Mouse (Mus musculus) adrenal gland, adult 2 months (tissue): ENCODE data around the gene Scn1b. TPM values are rescaled to one million over a fixed set of nuclear protein-coding genes. Genes with fewer than 3 reads are reported as not detected.

Source experiments
- DNase-seq: peaks from one replicate; pipeline ENCODE4 v3.0.0; 2021
- polyA plus RNA-seq: library from polyadenylated mRNA; depleted of rRNA; stranded (reverse); fragments of >200 nt; gene quantifications from 2 replicates; pipeline ENCODE4 v1.2.3, GENCODE M21; 2012; rRNA removed
- total RNA-seq, 2 experiments: library from RNA; stranded (reverse); gene quantifications; 2 replicates each; pipeline ENCODE4 v1.2.3; 2021

Scn1b gene
- total and polyA plus RNA-seq, 3 experiments = 10.8 to 30.5 (median 27.8) TPM

GRCm38 (mm10) chr7:31086175-31086755, 40.5 kb downstream of the Scn1b start:
- DNase-seq = no peak

- peak; percentile 56 for DNase-seq
Observed at GRCm38 (mm10) chr7:31085171-31085570, 41.6 kb downstream of the Scn1b start.

- no peak for DNase-seq
Observed at GRCm38 (mm10) chr7:31084140-31084539, 42.7 kb downstream of the Scn1b start.

DNA sequence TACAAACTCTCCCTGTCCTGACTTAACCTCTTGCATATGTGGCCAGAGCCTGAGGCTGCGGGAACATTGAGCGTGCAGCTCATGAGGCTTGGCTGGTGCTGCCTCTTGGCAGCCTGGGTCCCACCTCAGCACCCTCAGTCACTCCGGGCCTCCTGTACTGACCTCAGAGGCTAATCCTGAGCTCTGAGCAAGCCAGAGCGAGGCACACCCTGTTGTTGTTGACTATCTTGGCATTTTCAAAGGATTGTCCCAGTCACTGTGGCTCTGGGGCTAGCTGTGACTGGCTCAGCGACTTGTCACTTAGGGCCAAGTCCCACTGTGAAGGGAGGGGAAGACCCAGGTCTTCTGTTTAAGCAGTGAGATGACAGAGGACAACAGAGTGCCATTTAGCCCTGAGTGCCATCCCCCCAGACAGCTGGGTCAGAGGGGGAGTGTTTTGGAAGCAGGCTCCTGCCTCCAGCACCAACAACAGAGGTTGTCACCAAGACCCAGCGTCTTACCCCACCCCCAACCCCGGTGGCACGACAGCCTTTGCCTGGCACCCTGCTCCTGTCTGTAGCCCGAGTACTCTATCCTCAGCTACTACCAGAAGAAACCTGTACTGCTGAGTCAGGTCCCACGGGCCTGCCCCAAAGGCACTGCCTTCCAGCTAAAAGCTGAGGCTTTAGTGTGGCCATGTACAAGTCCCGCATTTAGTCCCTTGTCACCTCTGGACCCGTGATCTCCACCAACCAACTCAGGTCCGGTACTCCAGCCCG, 43.8 kb downstream of the Scn1b start:
- DNase-seq = peak; percentile 51

DNA sequence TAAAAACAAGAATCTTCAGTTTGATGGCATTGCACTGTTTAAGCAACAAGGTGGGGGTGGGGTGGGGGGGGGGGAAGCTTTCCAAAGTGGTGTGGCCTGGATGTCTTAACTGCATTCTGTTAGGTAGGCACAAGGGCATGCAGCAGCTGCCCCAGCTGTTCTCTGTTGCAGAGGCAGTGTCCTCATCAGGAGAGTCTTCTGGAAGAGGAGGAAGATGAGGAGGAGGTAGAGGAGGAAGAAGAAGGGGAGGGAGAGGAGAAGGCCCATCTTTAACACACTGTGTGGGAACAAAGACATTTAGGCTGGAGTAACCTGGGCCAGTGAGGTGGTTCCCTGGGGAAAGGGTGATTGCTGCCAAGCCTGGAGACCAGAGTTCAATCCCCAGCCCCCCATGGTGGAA, 44.7 kb downstream of the Scn1b start:
- DNase-seq = no peak

- no peak for DNase-seq
Observed at GRCm38 (mm10) chr7:31081106-31081505, 45.7 kb downstream of the Scn1b start.

DNA sequence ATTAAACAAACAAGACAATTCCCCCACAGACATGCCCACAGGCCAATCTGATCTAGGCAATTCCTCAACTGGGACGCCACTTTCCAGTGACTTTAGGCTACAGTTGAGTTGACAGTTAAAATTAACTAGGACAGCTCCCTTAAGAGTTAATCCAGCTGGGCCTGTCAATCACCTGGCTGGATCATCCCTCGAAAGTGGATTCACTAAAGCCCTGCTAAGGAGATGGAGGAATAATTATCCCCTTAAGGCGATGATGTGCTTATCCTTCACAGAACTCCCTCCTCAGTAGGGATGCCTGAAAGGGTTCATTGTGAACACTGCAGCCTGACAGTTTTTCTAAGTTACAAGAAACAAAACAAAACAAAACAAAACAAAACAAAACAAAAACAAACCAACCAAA, 46.2 kb downstream of the Scn1b start:
- no peak for DNase-seq

- no peak for DNase-seq
Observed at GRCm38 (mm10) chr7:31079670-31080069, 47.1 kb downstream of the Scn1b start.

DNA sequence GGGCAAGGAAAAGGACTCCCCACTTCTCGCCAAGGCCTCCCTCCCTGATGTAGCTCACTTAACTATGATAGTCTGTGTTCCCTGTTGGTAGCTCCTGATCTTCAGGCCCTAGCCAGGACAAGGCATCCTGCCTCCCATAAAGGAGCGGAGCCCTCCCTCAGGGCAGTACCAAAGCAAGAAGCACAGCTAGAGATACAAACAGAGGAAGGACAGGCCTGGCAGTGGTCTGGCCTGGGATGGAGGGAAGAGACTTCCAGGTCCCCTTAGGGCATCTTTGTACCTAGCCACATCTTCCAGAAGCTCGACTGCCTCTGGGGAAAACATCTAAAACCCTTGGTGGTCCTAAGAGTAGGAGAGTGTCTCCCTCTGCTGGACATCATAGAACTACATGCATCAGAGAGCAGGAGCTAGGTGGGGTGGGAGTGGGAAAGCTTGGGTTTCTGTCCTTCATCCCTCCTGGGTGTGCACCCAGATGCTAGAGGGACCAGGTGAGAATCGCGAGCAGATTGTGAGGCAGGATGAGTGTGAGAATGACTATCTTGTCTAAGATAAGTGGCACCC, 48.8 kb downstream of the Scn1b start:
- DNase-seq = no peak

GRCm38 (mm10) chr7:31077470-31077869, 49.3 kb downstream of the Scn1b start:
- DNase-seq = no peak

GRCm38 (mm10) chr7:31076492-31076891, 50.3 kb downstream of the Scn1b start, which contains the start of gene Fxyd3:
Gene Fxyd3 (minus strand): TSS chr7:31076704.
- no peak for DNase-seq

DNA sequence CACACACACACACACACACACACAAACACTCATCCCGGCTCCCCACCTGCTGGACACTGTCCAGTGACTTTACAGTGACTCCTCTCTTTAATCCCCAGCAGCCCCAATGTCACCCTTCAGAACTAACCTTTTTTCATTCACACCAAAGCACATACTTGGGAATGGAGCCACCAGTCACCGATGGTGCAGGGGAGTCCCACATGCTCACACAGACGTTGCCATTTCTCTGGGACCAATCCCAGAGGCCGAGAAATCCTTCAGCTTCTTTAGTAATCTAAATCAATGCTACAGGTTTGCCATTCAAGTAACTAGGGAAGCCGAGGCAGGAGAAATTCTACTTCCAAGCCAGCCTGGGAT, 52.1 kb downstream of the Scn1b start:
- DNase-seq = no peak

DNA sequence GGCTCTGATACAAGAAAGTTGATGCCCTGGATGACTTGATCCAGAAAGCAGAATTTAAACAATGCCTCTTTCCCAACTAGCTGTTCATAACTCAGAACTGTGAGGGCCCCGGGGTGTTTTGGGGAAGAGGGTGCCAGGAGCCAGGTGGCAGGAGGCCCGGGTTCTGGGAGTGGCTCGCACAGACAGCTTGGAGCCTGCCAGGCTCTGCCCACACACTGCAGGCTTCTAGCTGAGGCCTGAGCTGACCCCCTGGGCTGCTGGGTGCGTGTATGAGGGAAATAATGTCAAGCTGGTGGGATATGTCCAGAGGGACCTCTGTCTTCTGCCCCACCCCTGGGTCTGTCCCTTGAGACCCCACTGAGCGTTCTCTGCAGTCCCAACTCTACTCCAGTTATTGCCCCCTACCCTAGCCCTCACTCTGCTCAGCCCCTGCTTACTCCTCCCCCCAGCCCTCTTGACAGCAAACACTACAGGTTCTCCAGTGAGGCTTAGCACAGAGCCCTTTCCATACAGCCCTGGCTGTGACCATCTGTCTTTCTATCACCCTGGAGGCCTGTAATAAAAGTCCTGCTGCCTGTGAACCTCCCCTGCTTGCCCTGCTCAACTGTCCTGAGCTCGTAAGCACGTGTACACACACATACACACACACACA, 52.6 kb downstream of the Scn1b start:
- peak; percentile 17 for DNase-seq

- DNase-seq = no peak
Observed at GRCm38 (mm10) chr7:31073546-31073945, 53.3 kb downstream of the Scn1b start.

GRCm38 (mm10) chr7:31072326-31072725, 54.5 kb downstream of the Scn1b start:
- no peak for DNase-seq

GRCm38 (mm10) chr7:31070324-31070723, 56.5 kb downstream of the Scn1b start:
- DNase-seq = no peak

GRCm38 (mm10) chr7:31069491-31069890, 57.3 kb downstream of the Scn1b start:
- DNase-seq = no peak

- DNase-seq = no peak
Observed at GRCm38 (mm10) chr7:31067836-31068235, 59.0 kb downstream of the Scn1b start.

Other genes starting within 250 kb of the Scn1b start
- gene Cd22, start 246.7 kb downstream of the Scn1b start, total RNA-seq = under 1 TPM; 0.40 to 0.97 TPM
- gene Cd22, start 246.7 kb downstream of the Scn1b start, polyA plus RNA-seq = 0.45 and 0.57 TPM in 2 replicates
- under 1 TPM; 0.48 to 0.63 TPM for gene Mag, start 212.1 kb downstream of the Scn1b start, total RNA-seq
- gene Mag, start 212.1 kb downstream of the Scn1b start, polyA plus RNA-seq = 0.80 and 0.99 TPM in 2 replicates
- gene Hamp2, start 202.3 kb downstream of the Scn1b start, total RNA-seq = 10 to 100 TPM in 1 of 2 experiments, not detected in 1; 16.6 TPM
- 2.6 and 17.4 TPM in 2 replicates for gene Hamp2, start 202.3 kb downstream of the Scn1b start, polyA plus RNA-seq
- gene Hamp, start 183.0 kb downstream of the Scn1b start, total RNA-seq = 10 to 100 TPM in 1 of 2 experiments, not detected in 1; 49.9 TPM
- gene Hamp, start 183.0 kb downstream of the Scn1b start, polyA plus RNA-seq = 63.2 and 115 TPM in 2 replicates
- 100 to 1,000 TPM; 146 to 166 TPM for gene Usf2, start 170.2 kb downstream of the Scn1b start, total RNA-seq
- gene Usf2, start 170.2 kb downstream of the Scn1b start, polyA plus RNA-seq = 376 and 393 TPM in 2 replicates
- gene Lsr, start 153.5 kb downstream of the Scn1b start, total RNA-seq = 10 to 100 TPM in 1 of 2 experiments, 1 to 10 TPM in 1; 9.2 to 13.7 TPM
- gene Lsr, start 153.5 kb downstream of the Scn1b start, polyA plus RNA-seq = 17.5 and 24.0 TPM in 2 replicates
- gene Fam187b, start 153.2 kb downstream of the Scn1b start, total RNA-seq = under 1 TPM; 0.37 to 0.59 TPM
- 0.18 and 0.38 TPM in 2 replicates for gene Fam187b, start 153.2 kb downstream of the Scn1b start, polyA plus RNA-seq
- 100 to 1,000 TPM in 1 of 2 experiments, 10 to 100 TPM in 1; 61.4 to 112 TPM for gene Fxyd5, start 84.5 kb downstream of the Scn1b start, total RNA-seq
- 51.0 and 53.5 TPM in 2 replicates for gene Fxyd5, start 84.5 kb downstream of the Scn1b start, polyA plus RNA-seq
- 1 to 10 TPM; 1.3 to 1.4 TPM for gene Fxyd7, start 75.5 kb downstream of the Scn1b start, total RNA-seq
- gene Fxyd7, start 75.5 kb downstream of the Scn1b start, polyA plus RNA-seq = 4.4 and 9.9 TPM in 2 replicates
- 100 to 1,000 TPM; 307 to 317 TPM for gene Fxyd1, start 69.8 kb downstream of the Scn1b start, total RNA-seq
- 480 and 501 TPM in 2 replicates for gene Fxyd1, start 69.8 kb downstream of the Scn1b start, polyA plus RNA-seq
- gene Lgi4, start 67.7 kb downstream of the Scn1b start, total RNA-seq = 1 to 10 TPM; 2.2 to 6.5 TPM
- 3.3 and 6.2 TPM in 2 replicates for gene Lgi4, start 67.7 kb downstream of the Scn1b start, polyA plus RNA-seq
- 1 to 10 TPM; 1.3 to 3.4 TPM for gene Fxyd3, start 50.3 kb downstream of the Scn1b start, total RNA-seq
- gene Fxyd3, start 50.3 kb downstream of the Scn1b start, polyA plus RNA-seq = 0.04 and 0.73 TPM in 2 replicates
- gene Hpn, start 11.7 kb downstream of the Scn1b start, total RNA-seq = 1 to 10 TPM; 1.3 to 2.6 TPM
- gene Hpn, start 11.7 kb downstream of the Scn1b start, polyA plus RNA-seq = 1.2 and 2.4 TPM in 2 replicates
- gene Gramd1a, start 28.9 kb upstream of the Scn1b start, total RNA-seq = 10 to 100 TPM; 38.5 to 50.1 TPM
- 208 and 246 TPM in 2 replicates for gene Gramd1a, start 28.9 kb upstream of the Scn1b start, polyA plus RNA-seq
- gene Scgb2b2, start 163.5 kb upstream of the Scn1b start, total RNA-seq = not detected
- not detected in 2 replicates for gene Scgb2b2, start 163.5 kb upstream of the Scn1b start, polyA plus RNA-seq
- not detected for gene Scgb1b2, start 164.8 kb upstream of the Scn1b start, total RNA-seq
- gene Scgb1b2, start 164.8 kb upstream of the Scn1b start, polyA plus RNA-seq = not detected in 2 replicates
- gene Scgb2b3, start 235.1 kb upstream of the Scn1b start, total RNA-seq = not detected
- gene Scgb2b3, start 235.1 kb upstream of the Scn1b start, polyA plus RNA-seq = not detected in 2 replicates
- gene Scgb1b3, start 248.6 kb upstream of the Scn1b start, total RNA-seq = not detected
- gene Scgb1b3, start 248.6 kb upstream of the Scn1b start, polyA plus RNA-seq = not detected in 2 replicates